Mouse (Mus musculus): Measurements from ENCODE around the gene Slc25a36.

The Slc25a36 gene

GRCm38 (mm10) chr9:97106481-97107160 lies 4.3 kb downstream of the Slc25a36 start:
- DNase-seq = no peak

DNA sequence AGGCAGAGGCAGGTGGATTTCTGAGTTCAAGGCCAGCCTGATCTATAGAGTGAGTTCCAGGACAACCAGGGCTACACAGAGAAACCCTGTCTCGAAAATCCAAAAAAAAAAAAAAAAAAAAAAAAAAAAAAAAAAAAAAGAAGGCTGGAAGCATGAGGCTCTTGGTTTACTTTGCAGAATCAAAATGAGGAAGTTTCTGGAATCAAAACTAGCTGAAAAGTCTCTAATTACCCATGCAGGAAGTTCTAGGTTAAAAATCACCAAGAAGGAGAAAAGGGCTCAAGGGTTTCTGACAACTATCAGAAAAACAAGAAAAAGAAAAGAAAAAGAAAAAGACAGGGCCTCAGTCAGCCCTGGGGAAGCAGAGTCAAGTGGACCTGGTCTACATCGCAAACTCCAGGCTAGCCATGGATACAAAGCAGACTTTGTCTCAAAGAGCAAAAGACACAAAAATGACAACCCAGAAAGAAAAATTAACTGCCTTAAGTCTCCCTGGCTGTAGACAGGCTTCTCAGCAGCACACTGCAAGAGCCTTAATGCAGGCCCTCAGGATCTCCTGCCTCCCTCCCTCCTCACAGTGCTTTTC lies 5.5 kb downstream of the Slc25a36 start:
- DNase-seq = no peak

- no peak for DNase-seq
These were observed 7.4 kb downstream of the Slc25a36 start for GRCm38 (mm10) chr9:97103376-97104061.

- no peak for DNase-seq
These were observed 12.0 kb downstream of the Slc25a36 start for GRCm38 (mm10) chr9:97098985-97099384.

DNA sequence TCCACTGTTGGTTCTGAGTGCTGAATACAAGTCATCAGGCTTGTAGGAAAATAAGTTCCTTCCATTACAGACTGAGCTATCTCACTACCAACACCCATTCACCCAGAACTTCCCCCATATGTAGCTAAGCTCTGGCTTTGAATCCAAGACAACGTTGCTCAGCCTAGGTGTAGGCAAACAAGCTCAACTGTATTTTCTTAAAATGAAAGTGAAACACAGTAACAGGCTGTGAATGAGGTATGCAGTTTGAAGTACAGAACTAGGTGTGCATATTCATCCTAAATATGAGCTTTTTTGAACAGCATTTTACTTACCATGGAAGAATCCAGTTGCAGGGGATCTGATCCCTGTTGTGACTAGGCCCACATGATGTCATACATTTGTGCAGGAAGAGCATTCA lies 14.8 kb downstream of the Slc25a36 start:
- no peak for DNase-seq

DNA sequence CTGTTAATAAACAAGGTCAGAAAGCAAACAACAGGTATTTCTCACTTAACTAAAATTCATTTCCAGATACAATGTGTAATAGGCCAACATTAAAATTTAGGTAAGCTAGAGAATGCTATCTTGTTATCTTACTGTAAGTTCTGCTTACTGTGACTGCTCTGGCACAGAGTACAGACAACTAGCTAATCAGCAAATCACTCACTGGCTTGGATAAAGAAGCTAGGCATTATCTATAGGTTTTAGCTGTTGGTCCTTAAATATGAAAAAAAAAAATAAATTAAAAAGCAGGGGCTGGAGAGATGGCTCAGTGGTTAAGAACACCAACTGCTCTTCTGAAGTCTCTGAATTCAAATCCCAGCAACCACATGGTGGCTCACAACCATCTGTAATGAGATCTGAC lies 23.1 kb downstream of the Slc25a36 start:
- no peak for DNase-seq

DNA sequence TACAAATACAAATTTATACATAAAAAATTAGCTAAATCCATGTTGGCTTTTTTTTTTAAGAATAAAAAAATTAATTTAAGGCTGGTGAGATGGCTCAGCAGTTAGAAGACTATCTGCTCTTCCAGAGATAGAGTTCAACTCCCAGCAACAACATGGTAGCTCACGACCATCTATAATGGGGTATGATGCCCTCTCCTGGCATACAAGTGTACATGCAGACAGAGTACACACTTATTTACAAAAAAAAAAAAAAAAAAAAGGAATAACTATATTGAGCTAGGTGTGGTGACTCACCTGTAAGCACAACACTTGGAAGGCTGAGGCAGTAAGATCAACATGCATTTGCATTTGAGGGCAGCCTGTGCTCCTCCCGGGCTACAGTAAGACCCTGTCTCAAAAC lies 26.3 kb downstream of the Slc25a36 start:
- DNase-seq = no peak

GRCm38 (mm10) chr9:97081106-97081862 lies 29.7 kb downstream of the Slc25a36 start:
- DNase-seq = no peak

GRCm38 (mm10) chr9:97069911-97070310 lies 41.0 kb downstream of the Slc25a36 start:
- no peak for DNase-seq

- no peak for DNase-seq
These were observed 41.5 kb downstream of the Slc25a36 start for GRCm38 (mm10) chr9:97069466-97069865.

DNA sequence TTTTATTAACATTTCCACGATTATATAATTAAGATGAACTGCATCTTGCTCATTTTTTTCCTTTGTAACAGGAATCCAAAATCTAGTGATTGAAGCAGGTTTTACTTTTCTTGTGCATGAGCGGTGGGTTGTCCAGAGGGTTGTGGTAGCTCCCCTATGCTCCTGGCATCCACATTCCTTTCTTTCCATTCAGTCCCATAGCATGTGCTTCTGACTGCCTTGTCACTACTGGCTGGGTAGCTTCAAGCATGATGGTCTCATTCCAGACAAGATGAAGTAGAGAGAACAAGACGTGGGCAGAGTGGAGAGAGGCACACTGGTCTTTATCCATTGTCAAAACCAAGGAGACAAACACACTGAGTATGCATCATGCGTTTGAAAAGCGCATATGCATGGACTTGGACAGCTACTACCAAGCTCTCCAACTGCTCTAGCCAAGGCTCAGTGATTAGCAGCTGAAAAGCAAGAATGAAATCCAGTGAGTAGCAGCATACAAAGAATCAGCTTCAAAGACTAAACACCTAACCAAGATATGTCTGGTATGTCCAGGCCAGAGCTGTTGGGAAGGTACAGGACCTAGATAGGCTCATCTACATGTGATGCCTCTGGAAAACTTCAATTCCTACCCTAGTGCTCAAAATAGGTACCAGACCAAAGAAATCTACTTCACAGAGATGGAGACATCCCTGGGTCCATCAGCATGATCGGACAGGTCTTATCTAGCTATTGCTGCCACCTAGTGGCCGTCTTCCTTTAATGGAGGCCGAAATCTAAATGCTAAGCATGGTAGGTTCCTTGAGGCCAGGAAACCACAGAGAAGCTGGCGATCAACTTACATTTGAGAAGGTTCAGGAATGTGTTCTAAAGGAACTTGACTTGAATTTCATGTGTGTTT lies 42.5 kb downstream of the Slc25a36 start:
- peak; percentile 91 for DNase-seq

- no peak for DNase-seq
These were observed 43.2 kb downstream of the Slc25a36 start for GRCm38 (mm10) chr9:97067761-97068160.

- no peak for DNase-seq
These were observed 45.1 kb downstream of the Slc25a36 start for GRCm38 (mm10) chr9:97065885-97066284.

GRCm38 (mm10) chr9:97065216-97065615 lies 45.7 kb downstream of the Slc25a36 start:
- DNase-seq = no peak

GRCm38 (mm10) chr9:97064161-97064560 lies 46.8 kb downstream of the Slc25a36 start:
- DNase-seq = no peak

GRCm38 (mm10) chr9:97061696-97062095 lies 49.3 kb downstream of the Slc25a36 start:
- no peak for DNase-seq

DNA sequence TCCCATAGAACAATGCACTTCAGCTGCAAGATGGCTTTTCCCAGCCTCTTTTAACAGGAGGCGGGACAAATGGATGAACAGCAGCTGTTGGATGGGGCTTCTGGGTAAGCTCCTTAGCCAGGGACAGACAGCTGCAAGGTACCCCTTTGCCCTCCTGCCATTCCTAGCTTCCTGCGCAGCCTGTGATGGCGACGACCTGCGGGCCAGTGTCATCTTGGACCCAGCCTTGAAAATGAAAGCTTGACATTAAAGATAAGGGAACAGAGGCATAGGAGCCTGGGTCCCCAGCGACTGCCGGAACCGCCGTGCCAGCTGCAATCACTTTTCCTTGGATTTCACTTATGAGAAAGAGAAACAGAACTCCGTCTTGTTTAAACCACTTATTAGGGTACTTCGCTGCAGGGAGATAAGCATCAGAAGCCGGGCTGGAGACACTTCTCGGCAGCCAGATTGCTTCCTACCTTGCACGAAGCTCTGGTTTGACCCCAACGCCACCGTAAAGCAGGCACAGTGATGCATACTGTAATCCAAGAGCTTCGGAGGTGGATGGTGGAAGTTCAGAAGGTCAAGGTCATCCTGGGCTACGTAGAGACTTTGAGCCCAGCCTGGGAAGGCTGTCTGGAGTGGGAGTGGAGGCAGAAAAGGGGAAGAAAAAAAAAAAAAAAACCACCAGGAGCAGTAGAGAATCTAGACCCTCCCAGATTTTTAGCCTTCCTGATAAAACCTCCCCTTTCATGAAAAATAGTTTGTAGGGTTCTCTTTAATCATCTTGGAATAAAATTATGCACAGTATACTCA lies 54.2 kb downstream of the Slc25a36 start:
- no peak for DNase-seq

DNA sequence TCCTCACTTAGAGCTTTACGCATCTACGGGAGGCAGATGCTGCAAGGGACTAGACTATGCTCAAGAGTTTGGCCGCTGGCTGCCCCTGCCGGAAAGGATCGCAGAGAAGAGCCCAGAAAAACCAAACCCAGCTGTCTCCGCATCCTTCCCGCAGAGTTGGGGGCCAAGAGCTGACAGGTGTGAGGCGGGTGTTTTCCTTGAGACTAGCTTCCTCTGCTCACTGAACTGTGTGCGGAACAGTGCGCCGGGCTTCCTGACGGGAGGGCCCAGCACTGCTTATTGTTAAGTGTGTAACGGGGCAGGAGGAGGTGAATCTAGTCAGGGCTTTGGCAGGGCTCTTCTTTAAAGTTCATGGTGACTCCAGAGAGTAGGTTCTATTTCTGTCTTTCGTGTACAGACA lies 55.1 kb downstream of the Slc25a36 start:
- DNase-seq = no peak

GRCm38 (mm10) chr9:97051176-97051575 lies 59.8 kb downstream of the Slc25a36 start:
- no peak for DNase-seq

GRCm38 (mm10) chr9:97046240-97046639 lies 64.7 kb downstream of the Slc25a36 start:
- no peak for DNase-seq

DNA sequence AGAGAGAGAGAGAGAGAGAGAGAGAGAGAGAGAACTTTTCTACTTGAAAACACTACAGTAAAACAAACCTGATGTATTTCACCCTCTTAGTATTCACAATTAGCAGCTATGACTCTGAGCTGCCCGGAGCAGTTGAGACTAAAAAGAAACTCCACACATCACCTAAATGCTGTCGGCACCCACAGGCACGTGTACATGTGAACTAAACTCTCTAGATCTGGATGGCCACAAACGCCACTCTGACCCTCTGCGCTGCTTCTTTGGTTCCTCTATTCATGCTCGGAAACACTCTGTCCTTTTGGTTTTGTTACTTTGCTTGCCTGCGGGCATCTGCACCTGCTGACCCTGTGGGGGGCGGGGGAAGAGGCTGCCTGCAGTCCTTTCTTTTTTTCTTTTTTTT lies 69.3 kb downstream of the Slc25a36 start:
- no peak for DNase-seq

DNA sequence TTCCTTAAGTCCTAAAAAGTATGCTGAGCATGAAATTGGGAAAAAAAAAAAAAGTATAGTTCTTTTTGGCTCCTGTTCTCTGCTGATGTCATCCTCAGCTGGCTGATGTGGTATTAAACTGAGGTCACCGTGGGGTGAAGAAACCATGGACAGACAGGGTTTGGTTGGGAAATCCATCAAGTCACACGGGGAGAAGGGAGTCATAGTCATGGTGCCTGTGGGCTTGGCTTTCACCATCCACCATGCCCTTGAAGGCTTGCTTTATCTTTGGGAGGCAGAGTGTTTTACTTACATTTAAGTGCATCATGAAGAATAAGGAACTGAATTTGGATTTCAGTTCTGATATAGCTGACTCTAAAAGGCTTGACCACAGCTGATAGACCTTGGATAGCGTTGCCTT lies 72.9 kb downstream of the Slc25a36 start:
- DNase-seq = no peak
